Mouse (Mus musculus) lung, embryonic 14.5 days (tissue): ENCODE measurements around the gene Mbip. TPM values are rescaled to one million over a fixed set of nuclear protein-coding genes. Genes with fewer than 3 reads are reported as not detected.

Source experiments
- ATAC-seq: fragments of 200-750 bp; cut with Nextera tagmentation; 2 replicates; pipeline ENCODE4 v1.8.0; 2017; ENCODE audit warnings: mild to moderate bottlenecking, moderate TSS enrichment, moderate library complexity; ENCODE audit not compliant: insufficient read depth
- DNase-seq: peaks from one replicate; pipeline ENCODE4 v3.0.0-alpha.2; 2015
- H3K27ac ChIP-seq: fragments of 300-500 bp; sonication (generic); 2 replicates; pipeline ENCODE4 v1.5.1; 2014; ENCODE audit warnings: low read depth, mild to moderate bottlenecking, moderate library complexity
- H3K27me3 ChIP-seq: fragments of 300-500 bp; sonication (generic); 2 replicates; pipeline ENCODE4 v1.6.1; 2014; ENCODE audit warnings: low read length, control low read depth; ENCODE audit not compliant: insufficient read depth
- H3K36me3 ChIP-seq: fragments of 300-500 bp; sonication (generic); 2 replicates; pipeline ENCODE4 v1.6.1; 2014; ENCODE audit warnings: control low read depth; ENCODE audit not compliant: insufficient read depth
- H3K4me1 ChIP-seq: fragments of 300-500 bp; sonication (generic); 2 replicates; pipeline ENCODE4 v1.6.1; 2014; ENCODE audit warnings: antibody characterized with exemption, control low read depth; ENCODE audit not compliant: insufficient read depth
- H3K4me2 ChIP-seq: fragments of 300-500 bp; sonication (generic); 2 replicates; pipeline ENCODE4 v1.6.1; 2014; ENCODE audit warnings: mild to moderate bottlenecking
- H3K4me3 ChIP-seq: fragments of 300-500 bp; sonication (generic); 2 replicates; pipeline ENCODE4 v1.5.1; 2014; ENCODE audit warnings: low read depth, low read length
- H3K9ac ChIP-seq: fragments of 300-500 bp; sonication (generic); 2 replicates; pipeline ENCODE4 v1.6.1; 2014
- H3K9me3 ChIP-seq: fragments of 300-500 bp; sonication (generic); 2 replicates; pipeline ENCODE4 v1.6.1; 2016; ENCODE audit warnings: low read depth, low read length, control low read depth
- CTCF ChIP-seq: IDR thresholded peaks from 2 replicates; pipeline ENCODE4 v1.5.1; 2016; ENCODE audit warnings: antibody characterized with exemption, low read depth
- WGBS: fragments of 180-500 bp; shearing (Covaris S2); extraction: QIAGEN DNeasy Blood & Tissue Kit; methylation state at CpG from one replicate; pipeline ENCODE4 v1.1.7; 2014; 5-methylcytosine and 5-hydroxymethylcytosine counted together
- polyA plus RNA-seq: library from polyadenylated mRNA; unstranded; fragments of >200 nt; fragmentation: Nextera tagmentation; extraction: Ambion mirVana; gene quantifications from 2 replicates; pipeline ENCODE4 v1.2.1, GENCODE M21; 2014

Gene Mbip
- 160 and 171 TPM in 2 replicates for polyA plus RNA-seq

DNA sequence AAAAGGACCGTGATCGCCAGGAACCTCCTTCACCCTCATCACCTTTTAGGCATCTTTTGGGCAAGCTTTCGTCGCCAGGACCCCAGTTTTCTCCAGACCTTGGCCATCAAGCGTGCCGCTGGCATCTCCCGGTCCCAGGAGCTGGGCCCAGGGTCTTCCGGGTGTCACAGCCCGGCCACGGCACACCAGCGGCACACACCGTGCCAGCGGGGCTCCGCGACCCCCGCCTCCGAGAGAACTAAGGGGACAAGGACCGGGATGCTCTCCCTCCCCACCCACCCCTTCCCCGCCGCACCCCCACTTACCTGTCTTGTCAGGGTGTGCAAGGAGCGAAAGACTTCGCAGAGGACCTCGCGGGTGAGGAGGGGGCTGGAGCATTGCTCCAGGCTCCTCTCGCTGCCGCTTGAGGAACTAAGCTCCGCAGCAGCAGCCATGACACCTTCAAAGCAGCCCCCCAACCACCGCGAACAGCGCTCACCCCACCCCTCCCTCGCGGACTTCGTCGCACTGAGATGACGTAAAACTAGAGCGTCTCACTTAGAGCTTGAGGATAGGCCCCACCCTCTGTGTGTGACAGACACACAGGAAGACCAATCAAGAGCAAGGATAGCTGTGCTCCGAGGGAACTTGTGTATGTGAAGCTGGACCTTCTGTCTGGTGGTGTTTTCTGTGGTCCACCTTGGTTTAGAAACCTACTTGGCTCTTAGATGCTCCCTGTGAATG is at the start of gene Mbip:
Mbip (minus strand) TSS at position 528 of the 723 bp plus-strand sequence.
- TF ChIP-seq CTCF, result no peak
- under 1% methylated on average over 37 of the region's 37 CpGs for WGBS
- H3K9ac ChIP-seq, result peak within 1 kb of the TSS; percentile 84
- H3K27me3 ChIP-seq, result no peaks in the 10 kb centered on the region
- ATAC-seq, result peak; percentile 100
- H3K9me3 ChIP-seq, result no peaks in the 10 kb centered on the region
- H3K4me3 ChIP-seq, result peak within 1 kb of the TSS; percentile 73
- H3K36me3 ChIP-seq, result no peaks in the 10 kb centered on the region
- H3K27ac ChIP-seq, result peak within 1 kb of the TSS; percentile 87
- H3K4me2 ChIP-seq, result peak within 1 kb of the TSS; percentile 61
- DNase-seq, result peak; percentile 99
- H3K4me1 ChIP-seq, result no peaks in the 10 kb centered on the region

GRCm38 (mm10) chr12:56387647-56388205 is 42.0 kb upstream of the Mbip start:
- Histone ChIP-seq H3K9ac (no peak overlapping the region), H3K27me3 (no peaks in the 10 kb centered on the region), H3K27ac (no peak overlapping the region), H3K4me2 (peak overlapping the region; percentile 20; the same call in 1 of the 2 replicates), H3K9me3 (no peaks in the 10 kb centered on the region), H3K36me3 (no peaks in the 10 kb centered on the region), H3K4me1 (no peaks in the 10 kb centered on the region), H3K4me3 (no peak overlapping the region)
- TF ChIP-seq CTCF, result no peak
- no peak for DNase-seq
- WGBS, result 49% methylated on average over 7 of the region's 7 CpGs
- ATAC-seq, result no peak

DNA sequence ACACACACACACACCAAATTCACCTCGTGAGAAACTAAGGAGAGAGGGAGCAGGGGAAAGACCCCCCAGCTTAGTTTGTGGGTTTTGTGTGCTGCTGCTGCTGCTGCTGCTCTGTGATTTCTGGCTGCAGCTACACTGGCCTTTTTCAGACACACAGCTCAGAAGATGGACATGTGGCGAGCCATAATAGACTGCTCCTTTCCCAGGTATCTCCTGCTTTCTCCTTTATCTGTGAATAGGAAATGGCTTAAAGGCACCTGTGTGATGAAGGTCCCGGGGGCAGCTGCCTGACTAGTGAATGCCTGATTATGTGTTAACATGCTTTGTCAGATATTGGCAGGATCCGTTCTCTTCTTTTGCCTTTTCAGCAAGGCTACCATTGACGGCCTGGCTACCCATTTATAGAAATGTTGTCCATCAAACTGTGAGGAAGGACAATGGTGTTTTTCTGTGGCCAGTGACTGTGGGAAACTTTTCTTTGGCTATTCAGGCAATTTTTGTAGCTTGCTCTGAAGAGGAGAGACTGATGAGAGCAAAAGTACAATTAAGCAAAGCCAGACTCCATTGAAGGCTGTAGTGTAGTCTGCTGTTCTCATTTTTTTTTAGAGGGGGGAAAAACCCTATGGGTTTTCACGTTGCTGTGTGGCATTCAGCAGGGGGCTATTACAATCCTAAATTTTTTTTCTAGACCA is 41.4 kb upstream of the Mbip start:
- H3K9ac ChIP-seq, result no peak overlapping the region
- no peaks in the 10 kb centered on the region for H3K9me3 ChIP-seq
- no peaks in the 10 kb centered on the region for H3K36me3 ChIP-seq
- no peak overlapping the region for H3K27ac ChIP-seq
- no peak for TF ChIP-seq CTCF
- 61% methylated on average over 6 of the region's 6 CpGs for WGBS
- H3K4me2 ChIP-seq, result no peak overlapping the region
- ATAC-seq (no peak), DNase-seq (no peak)
- H3K27me3 ChIP-seq, result no peaks in the 10 kb centered on the region
- no peak overlapping the region for H3K4me3 ChIP-seq
- H3K4me1 ChIP-seq, result no peaks in the 10 kb centered on the region

GRCm38 (mm10) chr12:56344771-56345314 is 851 bp downstream of the Mbip start:
- ATAC-seq, result no peak
- Histone ChIP-seq H3K4me3 (peak overlapping the region; percentile 73), H3K36me3 (no peaks in the 10 kb centered on the region), H3K27ac (peak overlapping the region; percentile 87), H3K4me2 (peak overlapping the region; percentile 61), H3K4me1 (no peaks in the 10 kb centered on the region), H3K9ac (peak overlapping the region; percentile 84), H3K27me3 (no peaks in the 10 kb centered on the region), H3K9me3 (no peaks in the 10 kb centered on the region)
- no peak for DNase-seq
- 4% methylated on average over 5 of the region's 5 CpGs for WGBS
- no peak for TF ChIP-seq CTCF

DNA sequence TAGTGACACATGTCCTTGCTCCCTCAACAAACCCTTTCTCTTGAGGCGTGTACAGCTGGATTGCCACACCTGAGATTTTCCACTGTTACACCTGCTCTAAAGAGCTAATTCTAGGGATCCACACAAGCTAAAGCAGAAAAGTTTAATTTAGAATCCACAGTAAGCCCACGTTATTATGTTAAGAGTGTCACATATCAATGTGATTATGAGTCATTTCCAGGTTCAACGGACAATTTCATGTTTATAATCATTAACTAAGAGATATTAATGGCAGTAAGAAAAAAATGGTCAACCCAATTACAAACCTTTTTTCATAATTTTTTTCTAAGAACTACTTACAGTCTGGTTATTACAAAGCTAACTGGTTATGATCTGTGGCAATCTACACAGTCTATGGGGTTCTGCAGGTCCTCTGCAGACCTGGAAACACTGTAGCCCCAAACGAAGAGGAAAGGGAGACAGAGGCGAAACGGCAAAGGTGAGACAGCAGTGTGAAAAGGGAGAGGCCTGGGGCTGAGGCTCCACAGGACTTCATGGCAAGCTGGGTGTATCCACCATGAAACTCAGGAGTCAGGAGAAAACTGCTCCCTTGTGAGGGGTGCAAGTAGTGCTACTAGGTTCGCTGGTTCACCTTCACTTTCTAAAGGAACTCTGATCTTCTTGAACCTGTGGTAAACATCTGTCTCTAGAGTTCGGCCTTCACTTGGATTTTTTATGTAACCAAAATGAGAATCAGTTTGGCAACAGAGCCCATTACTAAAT is 6.2 kb downstream of the Mbip start:
- ATAC-seq (no peak), DNase-seq (no peak)
- Histone ChIP-seq H3K27ac (peak overlapping the region; percentile 61), H3K4me3 (0 out of 2 replicates have a peak overlapping the region, but pooled peaks have one; percentile 3), H3K9ac (peak overlapping the region; percentile 34; the same call in 1 of the 2 replicates), H3K9me3 (no peaks in the 10 kb centered on the region), H3K36me3 (peaks cover 34% of the 10 kb centered on the region), H3K27me3 (no peaks in the 10 kb centered on the region), H3K4me2 (peak overlapping the region; percentile 42), H3K4me1 (no peaks in the 10 kb centered on the region)
- no peak for TF ChIP-seq CTCF
- 62% methylated on average over 8 of the region's 8 CpGs for WGBS

DNA sequence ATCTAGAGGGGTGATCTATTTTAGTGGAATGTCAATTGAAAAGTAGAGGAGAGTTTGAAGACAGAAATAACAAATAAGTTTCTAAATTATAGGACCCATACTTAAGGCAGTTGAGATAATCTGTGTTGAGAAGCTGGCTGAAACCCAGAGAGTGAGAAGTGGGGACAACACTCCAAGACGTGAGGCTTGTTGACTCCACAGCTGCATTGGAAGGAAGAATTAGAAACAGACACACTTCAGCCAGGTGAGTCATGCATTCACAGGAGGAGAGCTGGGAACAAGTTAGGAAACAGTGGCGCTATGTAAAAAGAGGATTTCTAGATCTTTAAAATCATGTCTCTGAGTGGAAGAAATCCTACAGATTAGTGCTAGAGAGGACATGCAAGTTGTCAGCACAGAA is 12.2 kb downstream of the Mbip start:
- Histone ChIP-seq H3K4me1 (no peaks in the 10 kb centered on the region), H3K36me3 (peaks cover 75% of the 10 kb centered on the region), H3K9me3 (no peaks in the 10 kb centered on the region), H3K9ac (no peak overlapping the region), H3K27ac (no peak overlapping the region), H3K4me2 (no peak overlapping the region), H3K27me3 (no peaks in the 10 kb centered on the region), H3K4me3 (no peak overlapping the region)
- DNase-seq (no peak), ATAC-seq (no peak)
- no peak for TF ChIP-seq CTCF
- 70% methylated on average over 2 of the region's 2 CpGs for WGBS
